Mouse (Mus musculus) liver, adult 2 months (tissue): Measurements from ENCODE around the gene Pcolce2.
"Not testable (repeated sequence)": the region's sequence is repeated elsewhere in the genome, so short reads cannot be mapped to it uniquely, and the experiment has no call there.

Experiments
- CTCF ChIP-seq: fragments of 200-500 bp; IDR thresholded peaks from 2 replicates; pipeline ENCODE4 v1.5.1; 2011; ENCODE audit warnings: low read depth, low read length, control low read depth
- POLR2A ChIP-seq: fragments of 200-500 bp; IDR thresholded peaks from 2 replicates; pipeline ENCODE4 v1.6.1; 2011; ENCODE audit warnings: low read length, control low read depth; ENCODE audit not compliant: insufficient read depth; ENCODE audit errors: extremely low read depth

DNA sequence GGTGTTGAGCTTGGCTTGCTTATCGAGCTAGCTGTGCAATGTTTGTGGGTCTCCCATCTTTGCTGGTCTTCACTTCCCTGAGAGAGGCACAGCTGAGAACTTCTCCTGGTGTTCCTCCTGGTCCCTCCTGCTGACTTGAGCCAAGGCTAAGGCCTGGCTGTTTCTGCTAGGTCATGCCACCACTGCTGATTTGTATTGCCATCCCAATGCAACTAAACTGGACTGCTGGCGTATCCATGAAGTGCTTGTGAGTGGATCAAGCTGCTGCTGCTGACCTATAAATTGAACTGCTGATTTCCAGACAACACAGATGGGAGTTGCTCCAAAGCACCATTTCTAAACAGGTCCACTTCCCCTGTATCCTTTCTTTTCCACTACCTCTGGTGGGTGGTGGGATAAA, 7.8 kb upstream of the Pcolce2 start:
- TF ChIP-seq POLR2A, CTCF: not testable (repeated sequence)
